In genomic region chr15:79271124-79271746, GRCm38 (mm10) we compare ENCODE assay signal across 8 mouse cellular contexts. TPM values are rescaled to one million over a fixed set of nuclear protein-coding genes. Genes with fewer than 3 reads are reported as not detected.
DNase-seq lines count a peak whose midpoint lies in the region; ATAC-seq and TF ChIP-seq lines count a peak whose summit lies in the region.

No protein-coding gene starts in this region.

- no peak overlapping the region for H3K27ac ChIP-seq in kidney, postnatal 0 days
- H3K27ac ChIP-seq in liver, embryonic 15.5 days (replicated peaks): no peak overlapping the region

- peak overlapping the region; percentile 53 for H3K4me2 ChIP-seq in kidney, postnatal 0 days (ENCODE audit: low read length)
- peak overlapping the region; percentile 70 for H3K4me2 ChIP-seq in liver, embryonic 15.5 days

- no peaks in the 10 kb centered on the region for H3K27me3 ChIP-seq in kidney, postnatal 0 days (ENCODE audit: insufficient read depth, low read length)
- H3K27me3 ChIP-seq in G1E (ENCODE audit: insufficient read depth, low read length): peaks cover 64% of the 10 kb centered on the region
- H3K27me3 ChIP-seq in liver, embryonic 15.5 days: peaks cover 20% of the 10 kb centered on the region

- H3K4me3 ChIP-seq in kidney, postnatal 0 days (replicated peaks; ENCODE audit: low read depth, low read length): 0 out of 2 replicates have a peak overlapping the region, but pooled peaks have one; percentile 4
- H3K4me3 ChIP-seq in G1E (ENCODE audit: low read depth, low read length): no peak overlapping the region
- H3K4me3 ChIP-seq in liver, embryonic 15.5 days (replicated peaks): peak overlapping the region; percentile 36

- TF ChIP-seq CTCF in kidney, postnatal 0 days (IDR thresholded peaks at IDR 0.05; ENCODE audit: low read depth): peak; percentile 77
- peak; percentile 45; the same call in 1 of the 2 replicates for TF ChIP-seq CTCF in G1E (IDR thresholded peaks at IDR 0.05; ENCODE audit: low read depth, low read length)

- H3K9me3 ChIP-seq in kidney, postnatal 0 days (replicated peaks; ENCODE audit: low read length): no peaks in the 10 kb centered on the region
- no peaks in the 10 kb centered on the region for H3K9me3 ChIP-seq in G1E (replicated peaks)
- H3K9me3 ChIP-seq in liver, embryonic 15.5 days (replicated peaks): no peaks in the 10 kb centered on the region

- H3K4me1 ChIP-seq in kidney, postnatal 0 days (replicated peaks; ENCODE audit: insufficient read depth, low read length): no peaks in the 10 kb centered on the region; the same call in 1 of the 2 replicates
- H3K4me1 ChIP-seq in G1E (ENCODE audit: insufficient read depth, low read depth, low read length): peaks cover 10% of the 10 kb centered on the region; the same call in 1 of the 2 replicates
- H3K4me1 ChIP-seq in liver, embryonic 15.5 days (replicated peaks): peaks cover 11% of the 10 kb centered on the region

- H3K36me3 ChIP-seq in kidney, postnatal 0 days (ENCODE audit: insufficient read depth, low read length): no peaks in the 10 kb centered on the region
- no peaks in the 10 kb centered on the region for H3K36me3 ChIP-seq in G1E (replicated peaks)
- no peaks in the 10 kb centered on the region for H3K36me3 ChIP-seq in liver, embryonic 15.5 days (replicated peaks)

- H3K9ac ChIP-seq in kidney, postnatal 0 days (ENCODE audit: low read depth, low read length): no peak overlapping the region
- H3K9ac ChIP-seq in liver, embryonic 15.5 days: no peak overlapping the region

- DNase-seq in kidney, postnatal 0 days (ENCODE audit: low spot score): peak; percentile 69
- no peak for DNase-seq in kidney, adult 18-20 months
- DNase-seq in G1E (ENCODE audit: low spot score): no peak
- DNase-seq in embryo, embryonic 10.5 days (ENCODE audit: low spot score): peak; percentile 82
- peak; percentile 69 for DNase-seq in heart, postnatal 4 days
- peak; percentile 66 for DNase-seq in neural tube, embryonic 10.5 days (ENCODE audit: extremely low spot score, low spot score)

- ATAC-seq in kidney, postnatal 0 days (replicated peaks; ENCODE audit: low FRiP score, low read depth): 0 out of 2 replicates have a peak, but pooled peaks have one; percentile 43
- no peak for ATAC-seq in G1E (ENCODE audit: extremely low read depth, insufficient number of reproducible peaks, low FRiP score, poor library complexity, severe bottlenecking)
- no peak for ATAC-seq in liver, embryonic 15.5 days (ENCODE audit: insufficient read depth)
- no peak for ATAC-seq in erythroid progenitor cell, adult 5-6 weeks (replicated peaks; ENCODE audit: low FRiP score, poor library complexity, severe bottlenecking)

- 17% methylated on average over 17 of the region's 17 CpGs for WGBS in kidney, postnatal 0 days
- WGBS in liver, embryonic 15.5 days (ENCODE audit: insufficient replicate concordance): 17% methylated on average over 17 of the region's 17 CpGs

RNA-seq across cellular contexts. Expression of gene Baiap2l2, which starts 14.1 kb away (rescaled TPM):
- 23.9 and 25.0 TPM in 2 replicates for polyA plus RNA-seq in kidney, postnatal 0 days (2015; fragmentation: Nextera tagmentation; extraction: Ambion mirVana)
- not detected in 2 replicates for total RNA-seq in G1E (2014; fragmentation: Nextera tagmentation)
- 0.06 TPM in 1 of 2 replicates, not detected in the other for total RNA-seq in G1E (2017)
- polyA plus RNA-seq in G1E (2012): not detected in 2 replicates
- 1 to 10 TPM; 1.3 to 2.0 TPM for total RNA-seq in heart, postnatal 4 days (2021)
- 2.4 and 2.7 TPM in 2 replicates for polyA plus RNA-seq in liver, embryonic 15.5 days (2015; fragmentation: Nextera tagmentation; extraction: Ambion mirVana)
- total RNA-seq in erythroid progenitor cell, adult 5-6 weeks (2015; ENCODE audit: low replicate concordance): not detected in 2 replicates
- not detected in 2 replicates for total RNA-seq in erythroid progenitor cell, adult 5-6 weeks (2017; ENCODE audit: low replicate concordance)

RNA-seq across cellular contexts. Expression of gene Slc16a8, which starts 16.7 kb away (rescaled TPM):
- polyA plus RNA-seq in kidney, postnatal 0 days (2015; fragmentation: Nextera tagmentation; extraction: Ambion mirVana): 0.23 TPM in 1 of 2 replicates, not detected in the other
- total RNA-seq in G1E (2014; fragmentation: Nextera tagmentation) (not detected in 2 replicates), G1E (2017) (not detected in 2 replicates)
- polyA plus RNA-seq in G1E (2012): not detected in 2 replicates
- under 1 TPM; 0.23 to 0.31 TPM for total RNA-seq in heart, postnatal 4 days (2021)
- not detected in 2 replicates for polyA plus RNA-seq in liver, embryonic 15.5 days (2015; fragmentation: Nextera tagmentation; extraction: Ambion mirVana)
- total RNA-seq in erythroid progenitor cell, adult 5-6 weeks (2015; ENCODE audit: low replicate concordance): not detected in 2 replicates
- total RNA-seq in erythroid progenitor cell, adult 5-6 weeks (2017; ENCODE audit: low replicate concordance): not detected in 2 replicates

RNA-seq across cellular contexts. Expression of gene Gm49486, which starts 42.0 kb away (rescaled TPM):
- 0.33 and 0.42 TPM in 2 replicates for polyA plus RNA-seq in kidney, postnatal 0 days (2015; fragmentation: Nextera tagmentation; extraction: Ambion mirVana)
- total RNA-seq in G1E (2014; fragmentation: Nextera tagmentation) (not detected in 2 replicates), G1E (2017) (0.11 and 0.29 TPM in 2 replicates)
- 0.03 TPM in 1 of 2 replicates, not detected in the other for polyA plus RNA-seq in G1E (2012)
- total RNA-seq in heart, postnatal 4 days (2021): under 1 TPM; 0.52 to 0.74 TPM
- polyA plus RNA-seq in liver, embryonic 15.5 days (2015; fragmentation: Nextera tagmentation; extraction: Ambion mirVana): not detected in 2 replicates
- not detected in 2 replicates for total RNA-seq in erythroid progenitor cell, adult 5-6 weeks (2015; ENCODE audit: low replicate concordance)
- total RNA-seq in erythroid progenitor cell, adult 5-6 weeks (2017; ENCODE audit: low replicate concordance): not detected in 2 replicates

RNA-seq across cellular contexts. Expression of gene Pick1, which starts 42.3 kb away (rescaled TPM):
- polyA plus RNA-seq in kidney, postnatal 0 days (2015; fragmentation: Nextera tagmentation; extraction: Ambion mirVana): 31.8 and 35.6 TPM in 2 replicates
- total RNA-seq in G1E (2014; fragmentation: Nextera tagmentation) (10.0 and 10.2 TPM in 2 replicates), G1E (2017) (14.2 and 14.6 TPM in 2 replicates)
- 19.7 and 21.0 TPM in 2 replicates for polyA plus RNA-seq in G1E (2012)
- total RNA-seq in heart, postnatal 4 days (2021): 10 to 100 TPM; 24.5 to 26.0 TPM
- polyA plus RNA-seq in liver, embryonic 15.5 days (2015; fragmentation: Nextera tagmentation; extraction: Ambion mirVana): 12.2 and 13.1 TPM in 2 replicates
- 2.9 and 3.4 TPM in 2 replicates for total RNA-seq in erythroid progenitor cell, adult 5-6 weeks (2015; ENCODE audit: low replicate concordance)
- total RNA-seq in erythroid progenitor cell, adult 5-6 weeks (2017; ENCODE audit: low replicate concordance): 1.9 TPM in 1 of 2 replicates, not detected in the other

RNA-seq across cellular contexts. Expression of gene Pla2g6, which starts 57.0 kb away (rescaled TPM):
- 10.7 and 12.2 TPM in 2 replicates for polyA plus RNA-seq in kidney, postnatal 0 days (2015; fragmentation: Nextera tagmentation; extraction: Ambion mirVana)
- total RNA-seq in G1E (2014; fragmentation: Nextera tagmentation): 22.1 and 24.5 TPM in 2 replicates
- total RNA-seq in G1E (2017): 6.5 and 7.0 TPM in 2 replicates
- 25.1 and 26.4 TPM in 2 replicates for polyA plus RNA-seq in G1E (2012)
- total RNA-seq in heart, postnatal 4 days (2021): 1 to 10 TPM; 8.4 to 9.6 TPM
- polyA plus RNA-seq in liver, embryonic 15.5 days (2015; fragmentation: Nextera tagmentation; extraction: Ambion mirVana): 14.8 and 15.6 TPM in 2 replicates
- 3.8 and 4.3 TPM in 2 replicates for total RNA-seq in erythroid progenitor cell, adult 5-6 weeks (2015; ENCODE audit: low replicate concordance)
- 2.1 and 7.5 TPM in 2 replicates for total RNA-seq in erythroid progenitor cell, adult 5-6 weeks (2017; ENCODE audit: low replicate concordance)

Comparison
In these comparisons a context has a peak if more than half of its experiments do, and no peak if none do; other contexts are left out.
1. DNase-seq: peak in kidney, postnatal 0 days (single experiment), embryo, embryonic 10.5 days (single experiment), heart, postnatal 4 days (single experiment) and neural tube, embryonic 10.5 days (single experiment); none in kidney, adult 18-20 months (single experiment) and G1E (single experiment).